Mouse (Mus musculus): ENCODE data around the gene Mosmo.

- TF ChIP-seq GABPA (IDR thresholded peaks at IDR 0.05; ENCODE audit: insufficient replicate concordance, low read depth, low read length): no peak
- TF ChIP-seq CTCF (conservative IDR thresholded peaks at IDR 0.05 in 1 of 2, IDR thresholded peaks at IDR 0.05 in 1 of 2; ENCODE audit: low read depth in 2 of 2, low read length in 2 of 2): no peak
- no peak for TF ChIP-seq IRF4 (IDR thresholded peaks at IDR 0.05; ENCODE audit: low read depth, low read length)
- no peak for TF ChIP-seq HCFC1 (IDR thresholded peaks at IDR 0.05; ENCODE audit: low read depth, low read length)
Observed at GRCm38 (mm10) chr7:120703888-120704287, 26.5 kb downstream of the Mosmo start.

Measured in CH12.LX (cell line).